Mouse (Mus musculus): ENCODE measurements around the gene Gm6812. TPM values are rescaled to one million over a fixed set of nuclear protein-coding genes. Genes with fewer than 3 reads are reported as not detected.
"Not testable (repeated sequence)": the region's sequence is repeated elsewhere in the genome, so short reads cannot be mapped to it uniquely, and the experiment has no call there.

Gm6812 gene
- polyA plus RNA-seq (2012; ENCODE audit: insufficient read depth, insufficient read length, missing spikeins), result not detected in 2 replicates

DNA sequence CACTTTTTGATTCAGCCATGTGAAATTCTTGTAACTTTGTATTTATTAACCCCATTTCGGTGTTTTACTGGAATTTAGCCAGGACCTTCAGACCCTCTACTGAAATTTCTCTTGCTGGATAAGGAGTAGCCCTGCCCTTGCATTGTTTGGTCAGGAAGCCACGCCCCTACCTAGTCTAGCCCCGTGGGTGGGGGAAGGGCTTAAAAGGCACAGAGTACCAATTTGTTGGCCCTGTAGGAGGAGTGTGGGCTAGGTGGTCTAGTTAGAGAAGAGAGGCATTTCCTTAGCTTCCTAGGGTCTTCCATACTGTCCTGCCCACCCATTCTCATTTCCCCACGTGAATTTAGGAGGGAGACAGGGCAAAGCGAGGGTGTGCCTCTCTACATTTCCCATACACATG is at the start of gene Gm6812:
Gm6812 (minus strand) TSS at position 101 of the 400 bp plus-strand sequence.
- not testable (repeated sequence) for H3K27ac ChIP-seq (replicated peaks; ENCODE audit: low read depth, low read length)

DNA sequence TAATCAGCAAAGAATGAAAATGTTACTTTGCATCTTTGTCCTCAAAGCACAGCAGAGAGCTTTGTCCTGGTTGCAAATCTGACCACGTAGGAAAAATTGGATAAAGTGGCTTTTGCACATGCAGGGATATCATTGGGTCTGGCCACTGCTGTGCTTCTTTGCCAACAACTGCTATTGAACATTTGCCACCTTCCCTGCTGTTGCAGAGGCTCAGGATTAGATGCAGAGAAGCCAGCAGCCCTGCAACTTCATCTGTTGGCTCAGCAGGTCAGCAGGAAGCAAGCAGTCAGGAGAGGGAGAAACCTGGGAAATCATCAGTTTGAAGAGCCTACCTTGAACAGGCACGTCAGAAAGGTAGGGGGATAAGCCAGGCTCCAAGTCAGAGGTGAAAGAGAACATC is 27.7 kb downstream of the Gm6812 start:
- H3K27ac ChIP-seq (replicated peaks; ENCODE audit: low read depth, low read length), result no peak overlapping the region
- no peaks in the 10 kb centered on the region for H3K4me1 ChIP-seq (ENCODE audit: control insufficient read depth, insufficient read depth, insufficient read length, low read length)
- no peak overlapping the region for H3K4me3 ChIP-seq (ENCODE audit: insufficient read depth, low read depth, low read length)

More for the DNA sequence above, at the start of gene Gm6812:
- not testable (repeated sequence) for H3K4me3 ChIP-seq (ENCODE audit: insufficient read depth, low read depth, low read length); H3K4me1 ChIP-seq (ENCODE audit: control insufficient read depth, insufficient read depth, insufficient read length, low read length)

Other genes starting within 250 kb of the Gm6812 start
- gene Fmr1, start 214.5 kb downstream of the Gm6812 start, polyA plus RNA-seq (2012; ENCODE audit: insufficient read depth, insufficient read length, missing spikeins), result 23.5 and 24.4 TPM in 2 replicates
- 2.1 and 2.8 TPM in 2 replicates for gene Fmr1nb, start 131.2 kb downstream of the Gm6812 start, polyA plus RNA-seq (2012; ENCODE audit: insufficient read depth, insufficient read length, missing spikeins)
- gene Gm14698, start 72.0 kb downstream of the Gm6812 start, polyA plus RNA-seq (2012; ENCODE audit: insufficient read depth, insufficient read length, missing spikeins), result 4.6 and 12.3 TPM in 2 replicates

Data from brown adipose tissue, adult 24 weeks (tissue).